Comparison of ENCODE assay signal across 30 mouse cellular contexts in genomic region chr14:10300914-10301313, GRCm38 (mm10).
DNase-seq lines count a peak whose midpoint lies in the region; ATAC-seq and TF ChIP-seq lines count a peak whose summit lies in the region.
"Had no signal": no experiment of that assay in that cellular context is flagged by ENCODE, and none has a peak within 500 bp of the region (broad histone marks: within the 10 kb centered on the region; RNA-seq: fewer than 3 reads in every experiment).

No protein-coding gene starts in this region.

- 71% methylated on average over 3 of the region's 3 CpGs for WGBS in intestine, postnatal 0 days
- 58% methylated on average over 3 of the region's 3 CpGs for WGBS in intestine, embryonic 16.5 days
- 54% methylated on average over 3 of the region's 3 CpGs for WGBS in stomach, postnatal 0 days
- 70% methylated on average over 3 of the region's 3 CpGs for WGBS in forebrain, embryonic 11.5 days

- no peak for ATAC-seq in intestine, postnatal 0 days
- no peak for ATAC-seq in intestine, embryonic 16.5 days
- ATAC-seq in activated CD4-positive, CD25-positive, alpha-beta regulatory T cell, adult 4 months = peak; percentile 57
- ATAC-seq in stomach, postnatal 0 days (ENCODE audit: low FRiP score, low TSS enrichment) = no peak
- no peak for ATAC-seq in forebrain, embryonic 11.5 days (replicated peaks; ENCODE audit: low FRiP score)
- ATAC-seq: forebrain, embryonic 13.5 days; hindbrain, postnatal 0 days; Patski had no signal

- H3K4me3 ChIP-seq in intestine, postnatal 0 days (ENCODE audit: low read depth, low read length) = no peak overlapping the region
- H3K4me3 ChIP-seq in intestine, embryonic 16.5 days (ENCODE audit: low read length) = no peak overlapping the region
- H3K4me3 ChIP-seq in stomach, postnatal 0 days (ENCODE audit: low read depth, low read length) = no peak overlapping the region
- no peak overlapping the region for H3K4me3 ChIP-seq in forebrain, embryonic 11.5 days (ENCODE audit: low read depth, low read length)
- H3K4me3 ChIP-seq: embryonic facial prominence, embryonic 10.5 days; embryonic facial prominence, embryonic 15.5 days; forebrain, embryonic 13.5 days; hindbrain, embryonic 12.5 days; kidney, embryonic 15.5 days; liver, embryonic 13.5 days; megakaryocyte, embryonic 14.5 days; midbrain, embryonic 12.5 days had no signal

- no peaks in the 10 kb centered on the region for H3K36me3 ChIP-seq in intestine, postnatal 0 days (ENCODE audit: control insufficient read depth, insufficient read depth)
- no peaks in the 10 kb centered on the region for H3K36me3 ChIP-seq in intestine, embryonic 16.5 days (ENCODE audit: control insufficient read depth, insufficient read depth, low read length)
- no peaks in the 10 kb centered on the region for H3K36me3 ChIP-seq in stomach, postnatal 0 days (ENCODE audit: control insufficient read depth, insufficient read depth, low read length)
- H3K36me3 ChIP-seq in forebrain, embryonic 11.5 days (ENCODE audit: control insufficient read depth, insufficient read depth, low read length) = no peaks in the 10 kb centered on the region
- H3K36me3 ChIP-seq: embryonic facial prominence, embryonic 10.5 days; embryonic facial prominence, embryonic 15.5 days; G1E; hindbrain, embryonic 12.5 days; kidney, embryonic 15.5 days; liver, embryonic 13.5 days; midbrain, embryonic 12.5 days had no signal

- peak; percentile 13 for DNase-seq in thymus, postnatal 14 days
- no peak for DNase-seq in thymus, postnatal 25 days
- no peak for DNase-seq in stomach, postnatal 0 days (ENCODE audit: low spot score)
- DNase-seq in forebrain, embryonic 11.5 days (ENCODE audit: low spot score) = no peak
- DNase-seq in right cerebral cortex, postnatal 25 days = no peak
- DNase-seq: cerebellum, adult 2 months; cerebellum, postnatal 25 days; gastrocnemius, postnatal 10 days; heart, postnatal 36 days; kidney, adult 18-20 months; kidney, postnatal 4 days; left cerebral cortex, postnatal 4 days; liver, embryonic 13.5 days; lung, adult 2 months; lung, postnatal 4 days; right cerebral cortex, postnatal 14 days; spleen, adult 18-20 months had no signal

- peak; percentile 24; the same call in 1 of the 2 replicates for TF ChIP-seq CTCF in intestine, postnatal 0 days (IDR thresholded peaks at IDR 0.05; ENCODE audit: low read depth)
- peak; percentile 18 for TF ChIP-seq CTCF in stomach, postnatal 0 days (IDR thresholded peaks at IDR 0.05; ENCODE audit: low read depth)

- H3K9ac ChIP-seq in intestine, postnatal 0 days (ENCODE audit: low read depth, low read length) = no peak overlapping the region
- H3K9ac ChIP-seq in intestine, embryonic 16.5 days (ENCODE audit: low read depth, low read length) = no peak overlapping the region
- H3K9ac ChIP-seq in stomach, postnatal 0 days (ENCODE audit: low read length) = no peak overlapping the region
- no peak overlapping the region for H3K9ac ChIP-seq in forebrain, embryonic 11.5 days (ENCODE audit: low read length)
- H3K9ac ChIP-seq: embryonic facial prominence, embryonic 15.5 days; forebrain, embryonic 13.5 days; hindbrain, embryonic 12.5 days; kidney, embryonic 15.5 days; liver, embryonic 13.5 days; midbrain, embryonic 12.5 days had no signal

- H3K4me2 ChIP-seq in intestine, postnatal 0 days (replicated peaks; ENCODE audit: low read depth) = no peak overlapping the region
- H3K4me2 ChIP-seq in intestine, embryonic 16.5 days (ENCODE audit: low read depth, low read length) = no peak overlapping the region
- no peak overlapping the region for H3K4me2 ChIP-seq in stomach, postnatal 0 days (replicated peaks; ENCODE audit: low read depth)
- no peak overlapping the region for H3K4me2 ChIP-seq in forebrain, embryonic 11.5 days (ENCODE audit: low read depth, low read length, severe bottlenecking)
- H3K4me2 ChIP-seq: embryonic facial prominence, embryonic 15.5 days; forebrain, embryonic 13.5 days; hindbrain, embryonic 12.5 days; kidney, embryonic 15.5 days; liver, embryonic 13.5 days; midbrain, embryonic 12.5 days had no signal

- no peaks in the 10 kb centered on the region for H3K4me1 ChIP-seq in intestine, postnatal 0 days (replicated peaks; ENCODE audit: control insufficient read depth, insufficient read depth, low read length)
- no peaks in the 10 kb centered on the region for H3K4me1 ChIP-seq in intestine, embryonic 16.5 days (ENCODE audit: control insufficient read depth, insufficient read depth, low read length)
- no peaks in the 10 kb centered on the region for H3K4me1 ChIP-seq in stomach, postnatal 0 days (replicated peaks; ENCODE audit: control insufficient read depth, insufficient read depth)
- H3K4me1 ChIP-seq in forebrain, embryonic 11.5 days (replicated peaks; ENCODE audit: control insufficient read depth, insufficient read depth, low read length) = no peaks in the 10 kb centered on the region
- H3K4me1 ChIP-seq: embryonic facial prominence, embryonic 10.5 days; embryonic facial prominence, embryonic 15.5 days; forebrain, embryonic 13.5 days; hindbrain, embryonic 12.5 days; kidney, embryonic 15.5 days; liver, embryonic 13.5 days; midbrain, embryonic 12.5 days had no signal

- TF ChIP-seq EP300 in stomach, postnatal 0 days (optimal IDR thresholded peaks at IDR 0.05) = no peak

- H3K27me3 ChIP-seq in intestine, postnatal 0 days (replicated peaks; ENCODE audit: control insufficient read depth, insufficient read depth, low read length) = no peaks in the 10 kb centered on the region
- no peaks in the 10 kb centered on the region for H3K27me3 ChIP-seq in intestine, embryonic 16.5 days (replicated peaks; ENCODE audit: control insufficient read depth, insufficient read depth, low read length)
- H3K27me3 ChIP-seq in stomach, postnatal 0 days (ENCODE audit: control insufficient read depth, insufficient read depth, low read length) = no peaks in the 10 kb centered on the region
- H3K27me3 ChIP-seq in forebrain, embryonic 11.5 days (ENCODE audit: control insufficient read depth, insufficient read depth, low read length) = no peaks in the 10 kb centered on the region
- H3K27me3 ChIP-seq: embryonic facial prominence, embryonic 15.5 days; forebrain, embryonic 13.5 days; hindbrain, embryonic 12.5 days; kidney, embryonic 15.5 days; liver, embryonic 13.5 days; megakaryocyte, embryonic 14.5 days; midbrain, embryonic 12.5 days; Patski had no signal

- H3K27ac ChIP-seq in intestine, postnatal 0 days (ENCODE audit: low read depth, low read length) = no peak overlapping the region
- no peak overlapping the region for H3K27ac ChIP-seq in intestine, embryonic 16.5 days (ENCODE audit: low read length)
- no peak overlapping the region for H3K27ac ChIP-seq in stomach, postnatal 0 days (replicated peaks)
- no peak overlapping the region for H3K27ac ChIP-seq in forebrain, embryonic 11.5 days (ENCODE audit: low read depth, low read length)
- H3K27ac ChIP-seq: embryonic facial prominence, embryonic 10.5 days; embryonic facial prominence, embryonic 15.5 days; forebrain, embryonic 13.5 days; hindbrain, embryonic 12.5 days; hindbrain, postnatal 0 days; kidney, embryonic 15.5 days; liver, embryonic 13.5 days; midbrain, embryonic 12.5 days had no signal

- H3K9me3 ChIP-seq in intestine, postnatal 0 days (ENCODE audit: control insufficient read depth) = no peaks in the 10 kb centered on the region
- no peaks in the 10 kb centered on the region for H3K9me3 ChIP-seq in intestine, embryonic 16.5 days (ENCODE audit: control insufficient read depth, low read length)
- no peaks in the 10 kb centered on the region for H3K9me3 ChIP-seq in stomach, postnatal 0 days (ENCODE audit: control insufficient read depth, low read length)
- H3K9me3 ChIP-seq in forebrain, embryonic 11.5 days (ENCODE audit: control insufficient read depth, low read length) = no peaks in the 10 kb centered on the region
- H3K9me3 ChIP-seq: embryonic facial prominence, embryonic 10.5 days; embryonic facial prominence, embryonic 15.5 days; forebrain, embryonic 13.5 days; G1E; hindbrain, embryonic 12.5 days; kidney, embryonic 15.5 days; liver, embryonic 13.5 days; megakaryocyte, embryonic 14.5 days; midbrain, embryonic 12.5 days had no signal
